Comparison of ENCODE assay signal across 8 mouse cellular contexts in the genomic region with DNA sequence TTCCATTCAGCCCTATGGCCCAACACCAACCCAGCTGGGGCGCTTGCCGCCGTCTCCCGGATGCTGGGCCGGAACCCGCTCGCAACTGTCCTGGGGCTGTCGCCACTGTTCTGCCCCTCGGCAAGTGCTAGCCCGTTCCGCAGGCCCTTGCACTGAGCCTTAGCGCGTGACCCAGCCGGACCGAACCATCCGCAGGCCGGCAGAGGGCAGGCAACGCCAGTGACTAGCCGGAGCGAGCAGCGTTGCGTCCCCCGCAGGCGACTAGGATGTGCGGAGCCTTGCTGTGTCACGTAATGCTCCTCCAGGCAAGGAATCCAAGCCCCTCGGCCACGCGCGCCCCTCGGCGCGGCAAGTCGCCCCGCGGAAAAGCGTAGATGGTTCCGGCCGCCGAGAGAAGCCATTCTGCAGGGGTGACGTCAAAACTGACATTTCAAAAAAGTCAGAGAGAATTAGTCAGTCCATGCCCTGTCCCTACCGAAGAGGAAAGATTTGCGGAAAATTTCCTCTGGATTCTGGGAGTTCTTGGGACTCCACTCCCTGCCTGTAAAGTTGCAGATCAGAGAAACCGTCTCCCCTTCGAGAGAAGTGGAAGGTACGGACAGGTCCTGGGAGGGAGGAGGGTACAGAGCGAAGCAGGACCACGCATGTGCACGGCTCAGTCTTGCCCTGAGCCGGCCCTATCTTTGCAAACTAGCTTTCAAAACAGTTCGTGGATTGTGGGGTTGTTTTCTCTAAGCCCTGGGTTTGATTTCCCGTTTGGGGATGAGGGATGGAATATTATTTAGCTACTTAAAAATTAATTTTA. TPM values are rescaled to one million over a fixed set of nuclear protein-coding genes. Genes with fewer than 3 reads are reported as not detected.
DNase-seq lines count a peak whose midpoint lies in the region; ATAC-seq lines count a peak whose summit lies in the region.

Gene Flcn, minus strand, starts transcription at position 347 of the 805 bp plus-strand sequence.

- peak; percentile 92 for DNase-seq in R1 (ENCODE audit: low read depth, low spot score)
- DNase-seq in cerebellum, postnatal 25 days: peak; percentile 92 to 94
- DNase-seq in frontal cortex, postnatal 36 days (ENCODE audit: low spot score in 2 of 2): peak; percentile 87 to 88
- peak; percentile 80 for DNase-seq in left cerebral cortex, adult 11 months (ENCODE audit: low spot score)
- DNase-seq in lung, postnatal 4 days: peak; percentile 89 to 90
- peak; percentile 81 for DNase-seq in retina, postnatal 7 days (ENCODE audit: low read depth, low spot score)
- DNase-seq in urinary bladder, adult 2 months (ENCODE audit: low spot score): peak; percentile 89

- H3K4me2 ChIP-seq in hindbrain, embryonic 15.5 days: peak within 1 kb of the TSS; percentile 83

- peak within 1 kb of the TSS; percentile 100 for H3K27ac ChIP-seq in hindbrain, embryonic 15.5 days (replicated peaks)

- H3K9ac ChIP-seq in hindbrain, embryonic 15.5 days: peak within 1 kb of the TSS; percentile 93

- no peaks in the 10 kb centered on the region for H3K9me3 ChIP-seq in hindbrain, embryonic 15.5 days

- peak; percentile 96 for ATAC-seq in hindbrain, embryonic 15.5 days (ENCODE audit: low FRiP score, low read depth)

- no peaks in the 10 kb centered on the region for H3K27me3 ChIP-seq in hindbrain, embryonic 15.5 days

- H3K36me3 ChIP-seq in hindbrain, embryonic 15.5 days: peaks cover 14% of the 10 kb centered on the region

- WGBS in hindbrain, embryonic 15.5 days: under 1% methylated on average over 52 of the region's 52 CpGs

- peaks cover 19% of the 10 kb centered on the region for H3K4me1 ChIP-seq in hindbrain, embryonic 15.5 days (replicated peaks)

- peak within 1 kb of the TSS; percentile 68 for H3K4me3 ChIP-seq in hindbrain, embryonic 15.5 days

RNA-seq across cellular contexts. Expression of gene Flcn, which starts in this region (rescaled TPM):
- polyA plus RNA-seq in hindbrain, embryonic 15.5 days (2015; fragmentation: Nextera tagmentation; extraction: Ambion mirVana): 42.4 and 44.8 TPM in 2 replicates
- polyA plus RNA-seq in urinary bladder, adult 2 months (2012; rRNA removed): 42.6 and 48.8 TPM in 2 replicates

Comparison
In these comparisons a context has a peak if more than half of its experiments do, and no peak if none do; other contexts are left out.
1. Peak in every context shown above with its lines: DNase-seq, ATAC-seq, H3K4me3 ChIP-seq and H3K27ac ChIP-seq.